Mouse (Mus musculus) kidney, embryonic 16.5 days (tissue): ENCODE data around the gene Galk2. TPM values are rescaled to one million over a fixed set of nuclear protein-coding genes. Genes with fewer than 3 reads are reported as not detected.
A peak's percentile ranks its signal among the peaks of the same experiment; 100 is the strongest.

Experiments used
- ATAC-seq: fragments of 200-750 bp; cut with Nextera tagmentation; 2 replicates; pipeline ENCODE4 v1.8.0; 2017; ENCODE audit warnings: moderate TSS enrichment; ENCODE audit not compliant: low FRiP score, low TSS enrichment
- H3K27ac ChIP-seq: fragments of 300-500 bp; sonication (generic); 2 replicates; pipeline ENCODE4 v1.5.1; 2014; ENCODE audit warnings: low read length
- H3K27me3 ChIP-seq: fragments of 300-500 bp; sonication (generic); 2 replicates; pipeline ENCODE4 v1.6.1; 2014; ENCODE audit warnings: low read length, control low read depth, mixed read lengths; ENCODE audit not compliant: insufficient read depth
- H3K36me3 ChIP-seq: fragments of 300-500 bp; sonication (generic); 2 replicates; pipeline ENCODE4 v1.6.1; 2014; ENCODE audit warnings: low read length, control low read depth, mixed read lengths; ENCODE audit not compliant: insufficient read depth
- H3K4me1 ChIP-seq: fragments of 300-500 bp; sonication (generic); 2 replicates; pipeline ENCODE4 v1.6.1; 2014; ENCODE audit warnings: low read length, control low read depth, mixed read lengths; ENCODE audit not compliant: insufficient read depth
- H3K4me2 ChIP-seq: fragments of 300-500 bp; sonication (generic); replicated peaks from 2 replicates; pipeline ENCODE4 v1.6.1; 2014; ENCODE audit warnings: low read depth, low read length
- H3K4me3 ChIP-seq: fragments of 300-500 bp; sonication (generic); 2 replicates; pipeline ENCODE4 v1.5.1; 2014; ENCODE audit warnings: mild to moderate bottlenecking, low read length
- H3K9ac ChIP-seq: fragments of 300-500 bp; sonication (generic); replicated peaks from 2 replicates; pipeline ENCODE4 v1.6.1; 2014; ENCODE audit warnings: low read length
- H3K9me3 ChIP-seq: fragments of 300-500 bp; sonication (generic); 2 replicates; pipeline ENCODE4 v1.6.1; 2016; ENCODE audit warnings: low read length, control low read depth
- WGBS: fragments of 180-500 bp; shearing (Covaris S2); extraction: QIAGEN DNeasy Blood & Tissue Kit; methylation state at CpG from one replicate; pipeline ENCODE4 v1.1.7; 2014; 5-methylcytosine and 5-hydroxymethylcytosine counted together
- polyA plus RNA-seq: library from polyadenylated mRNA; unstranded; fragments of >200 nt; fragmentation: Nextera tagmentation; extraction: Ambion mirVana; gene quantifications from 2 replicates; pipeline ENCODE4 v1.2.1, GENCODE M21; 2015

Galk2 gene
- polyA plus RNA-seq, 1 experiment from 2014 or later = 64.6 TPM

- ATAC-seq = peak; percentile 79
- Histone ChIP-seq H3K36me3 (0 out of 2 replicates have a peak, but pooled peaks cover 6% of the 10 kb centered on the region), H3K4me3 (no peak overlapping the region), H3K27ac (no peak overlapping the region), H3K4me1 (0 out of 2 replicates have a peak, but pooled peaks cover 3% of the 10 kb centered on the region), H3K4me2 (no peak overlapping the region), H3K9me3 (no peaks in the 10 kb centered on the region), H3K9ac (no peak overlapping the region), H3K27me3 (no peaks in the 10 kb centered on the region)
Measured at GRCm38 (mm10) chr2:125932734-125933133, 73.8 kb downstream of the Galk2 start.

GRCm38 (mm10) chr2:125933977-125934376 is 75.1 kb downstream of the Galk2 start:
- Histone ChIP-seq H3K36me3 (0 out of 2 replicates have a peak, but pooled peaks cover 9% of the 10 kb centered on the region), H3K9ac (no peak overlapping the region), H3K9me3 (no peaks in the 10 kb centered on the region), H3K27me3 (no peaks in the 10 kb centered on the region), H3K4me1 (0 out of 2 replicates have a peak, but pooled peaks cover 3% of the 10 kb centered on the region), H3K27ac (no peak overlapping the region), H3K4me3 (no peak overlapping the region), H3K4me2 (no peak overlapping the region)
- 70% methylated on average over 3 of the region's 3 CpGs for WGBS
- no peak for ATAC-seq

GRCm38 (mm10) chr2:125936396-125936795 is 77.5 kb downstream of the Galk2 start:
- Histone ChIP-seq H3K9me3 (no peaks in the 10 kb centered on the region), H3K4me2 (no peak overlapping the region), H3K4me3 (no peak overlapping the region), H3K27me3 (no peaks in the 10 kb centered on the region), H3K36me3 (0 out of 2 replicates have a peak, but pooled peaks cover 6% of the 10 kb centered on the region), H3K4me1 (0 out of 2 replicates have a peak, but pooled peaks cover 3% of the 10 kb centered on the region), H3K27ac (no peak overlapping the region), H3K9ac (no peak overlapping the region)
- ATAC-seq = no peak
- WGBS = 66% methylated on average over 5 of the region's 5 CpGs

- H3K4me3 ChIP-seq = no peak overlapping the region
- H3K9me3 ChIP-seq = no peaks in the 10 kb centered on the region; the same call in 1 of the 2 replicates
- no peak overlapping the region for H3K4me2 ChIP-seq
- ATAC-seq = no peak
- H3K27me3 ChIP-seq = no peaks in the 10 kb centered on the region
- WGBS = 89% methylated on average over 6 of the region's 6 CpGs
- H3K27ac ChIP-seq = no peak overlapping the region
- H3K9ac ChIP-seq = no peak overlapping the region
- H3K36me3 ChIP-seq = 0 out of 2 replicates have a peak, but pooled peaks cover 10% of the 10 kb centered on the region
- H3K4me1 ChIP-seq = no peaks in the 10 kb centered on the region
Measured at GRCm38 (mm10) chr2:125938993-125939642, 80.2 kb downstream of the Galk2 start.

- Histone ChIP-seq H3K36me3 (0 out of 2 replicates have a peak, but pooled peaks cover 8% of the 10 kb centered on the region), H3K4me3 (no peak overlapping the region), H3K4me2 (no peak overlapping the region), H3K27me3 (no peaks in the 10 kb centered on the region), H3K27ac (no peak overlapping the region), H3K9ac (no peak overlapping the region), H3K4me1 (no peaks in the 10 kb centered on the region), H3K9me3 (no peaks in the 10 kb centered on the region; the same call in 1 of the 2 replicates)
- no peak for ATAC-seq
- WGBS = 68% methylated on average over 6 of the region's 6 CpGs
Measured at GRCm38 (mm10) chr2:125941111-125941785, 82.3 kb downstream of the Galk2 start.

GRCm38 (mm10) chr2:125943301-125943700 is 84.4 kb downstream of the Galk2 start:
- H3K9me3 ChIP-seq = no peaks in the 10 kb centered on the region; the same call in 1 of the 2 replicates
- 60% methylated on average over 1 of the region's 1 CpGs for WGBS
- H3K27ac ChIP-seq = no peak overlapping the region
- no peak overlapping the region for H3K9ac ChIP-seq
- no peak for ATAC-seq
- H3K4me3 ChIP-seq = no peak overlapping the region
- no peaks in the 10 kb centered on the region for H3K27me3 ChIP-seq
- H3K4me2 ChIP-seq = no peak overlapping the region
- no peaks in the 10 kb centered on the region for H3K4me1 ChIP-seq
- H3K36me3 ChIP-seq = peaks cover 12% of the 10 kb centered on the region

GRCm38 (mm10) chr2:125948195-125948594 is 89.3 kb downstream of the Galk2 start:
- Histone ChIP-seq H3K27me3 (no peaks in the 10 kb centered on the region), H3K4me3 (no peak overlapping the region), H3K4me2 (no peak overlapping the region), H3K36me3 (peaks cover 14% of the 10 kb centered on the region), H3K27ac (no peak overlapping the region), H3K4me1 (no peaks in the 10 kb centered on the region), H3K9ac (no peak overlapping the region), H3K9me3 (no peaks in the 10 kb centered on the region)
- no peak for ATAC-seq
- WGBS = 93% methylated on average over 2 of the region's 2 CpGs

GRCm38 (mm10) chr2:125968811-125969210 is 109.9 kb downstream of the Galk2 start:
- WGBS = 94% methylated on average over 1 of the region's 1 CpGs
- ATAC-seq = no peak

GRCm38 (mm10) chr2:125973207-125973606 is 114.3 kb downstream of the Galk2 start:
- no peaks in the 10 kb centered on the region for H3K9me3 ChIP-seq
- H3K4me1 ChIP-seq = peaks cover 14% of the 10 kb centered on the region
- WGBS = 14% methylated on average over 6 of the region's 6 CpGs
- ATAC-seq = peak; percentile 85
- H3K4me2 ChIP-seq = 0 out of 2 replicates have a peak overlapping the region, but pooled peaks have one; percentile 2
- no peak overlapping the region for H3K4me3 ChIP-seq
- no peaks in the 10 kb centered on the region for H3K27me3 ChIP-seq
- 0 out of 2 replicates have a peak overlapping the region, but pooled peaks have one; percentile 16 for H3K9ac ChIP-seq
- H3K27ac ChIP-seq = peak overlapping the region; percentile 50
- 0 out of 2 replicates have a peak, but pooled peaks cover 9% of the 10 kb centered on the region for H3K36me3 ChIP-seq

More at GRCm38 (mm10) chr2:125968811-125969210, 109.9 kb downstream of the Galk2 start:
- Histone ChIP-seq H3K27me3 (no peaks in the 10 kb centered on the region), H3K9ac (no peak overlapping the region), H3K9me3 (no peaks in the 10 kb centered on the region), H3K36me3 (0 out of 2 replicates have a peak, but pooled peaks cover 3% of the 10 kb centered on the region), H3K4me3 (no peak overlapping the region), H3K27ac (no peak overlapping the region), H3K4me2 (no peak overlapping the region), H3K4me1 (peaks cover 9% of the 10 kb centered on the region)

GRCm38 (mm10) chr2:125975206-125975605 is 116.3 kb downstream of the Galk2 start:
- H3K9me3 ChIP-seq = no peaks in the 10 kb centered on the region
- no peaks in the 10 kb centered on the region for H3K27me3 ChIP-seq
- H3K36me3 ChIP-seq = peaks cover 12% of the 10 kb centered on the region
- no peak overlapping the region for H3K4me2 ChIP-seq
- H3K4me1 ChIP-seq = peaks cover 14% of the 10 kb centered on the region
- H3K4me3 ChIP-seq = no peak overlapping the region
- H3K27ac ChIP-seq = no peak overlapping the region
- no peak for ATAC-seq
- WGBS = 96% methylated on average over 10 of the region's 10 CpGs
- H3K9ac ChIP-seq = no peak overlapping the region
